Mouse (Mus musculus) embryonic facial prominence, embryonic 11.5 days (tissue): ENCODE results near the gene 1700067K01Rik. TPM values are rescaled to one million over a fixed set of nuclear protein-coding genes. Genes with fewer than 3 reads are reported as not detected.

Experiments used
- ATAC-seq: fragments of 200-750 bp; cut with Nextera tagmentation; replicated peaks from 2 replicates; pipeline ENCODE4 v1.8.0; 2017; ENCODE audit warnings: low read depth; ENCODE audit not compliant: insufficient number of reproducible peaks, low FRiP score, low TSS enrichment
- DNase-seq: peaks from one replicate; pipeline ENCODE4 v3.0.0-alpha.2; 2015; ENCODE audit warnings: low spot score
- H3K27ac ChIP-seq: fragments of 300-500 bp; sonication (generic); replicated peaks from 2 replicates; pipeline ENCODE4 v1.5.1; 2014; ENCODE audit warnings: mild to moderate bottlenecking, low read depth, low read length, control low read depth
- H3K27me3 ChIP-seq: fragments of 300-500 bp; sonication (generic); 2 replicates; pipeline ENCODE4 v1.6.1; 2014; ENCODE audit warnings: mild to moderate bottlenecking, low read length, moderate library complexity, mixed read lengths; ENCODE audit not compliant: control insufficient read depth, insufficient read depth
- H3K36me3 ChIP-seq: fragments of 300-500 bp; sonication (generic); replicated peaks from 2 replicates; pipeline ENCODE4 v1.6.1; 2014; ENCODE audit warnings: low read depth, mild to moderate bottlenecking, low read length, moderate library complexity, mixed read lengths; ENCODE audit not compliant: control insufficient read depth, insufficient read depth
- H3K4me1 ChIP-seq: fragments of 300-500 bp; sonication (generic); 2 replicates; pipeline ENCODE4 v1.6.1; 2014; ENCODE audit warnings: low read length, mixed read lengths; ENCODE audit not compliant: control insufficient read depth, insufficient read depth
- H3K4me2 ChIP-seq: fragments of 300-500 bp; sonication (generic); 2 replicates; pipeline ENCODE4 v1.6.1; 2014; ENCODE audit warnings: low read depth, mild to moderate bottlenecking, control low read depth, low read length, moderate library complexity
- H3K4me3 ChIP-seq: fragments of 300-500 bp; sonication (generic); 2 replicates; pipeline ENCODE4 v1.5.1; 2014; ENCODE audit warnings: low read depth, low read length, control low read depth
- H3K9ac ChIP-seq: fragments of 300-500 bp; sonication (generic); replicated peaks from 2 replicates; pipeline ENCODE4 v1.6.1; 2014; ENCODE audit warnings: mild to moderate bottlenecking, control low read depth, low read length
- H3K9me3 ChIP-seq: fragments of 300-500 bp; sonication (generic); replicated peaks from 2 replicates; pipeline ENCODE4 v1.6.1; 2016; ENCODE audit warnings: mild to moderate bottlenecking, low read length, inconsistent platforms, mixed read lengths; ENCODE audit not compliant: control insufficient read depth
- WGBS: fragments of 180-500 bp; shearing (Covaris S2); extraction: QIAGEN DNeasy Blood & Tissue Kit; methylation state at CpG from one replicate; pipeline ENCODE4 v1.1.7; 2014; 5-methylcytosine and 5-hydroxymethylcytosine counted together
- microRNA counts: library from miRNA; unstranded; fragments of <30 nt; microRNA quantifications from one replicate; lab custom pipeline; 2016
- microRNA-seq: library from miRNA; unstranded; fragments of <30 nt; microRNA quantifications from one replicate; pipeline ENCODE4, GENCODE M21; 2016; ENCODE audit warnings: borderline number of aligned reads
- polyA plus RNA-seq: library from polyadenylated mRNA; unstranded; fragments of >200 nt; fragmentation: Nextera tagmentation; extraction: Ambion mirVana; gene quantifications from 2 replicates; pipeline ENCODE4 v1.2.1, GENCODE M21; 2014

The 1700067K01Rik gene
- polyA plus RNA-seq, 1 experiment from 2014 or later, result 0.29 TPM

DNA sequence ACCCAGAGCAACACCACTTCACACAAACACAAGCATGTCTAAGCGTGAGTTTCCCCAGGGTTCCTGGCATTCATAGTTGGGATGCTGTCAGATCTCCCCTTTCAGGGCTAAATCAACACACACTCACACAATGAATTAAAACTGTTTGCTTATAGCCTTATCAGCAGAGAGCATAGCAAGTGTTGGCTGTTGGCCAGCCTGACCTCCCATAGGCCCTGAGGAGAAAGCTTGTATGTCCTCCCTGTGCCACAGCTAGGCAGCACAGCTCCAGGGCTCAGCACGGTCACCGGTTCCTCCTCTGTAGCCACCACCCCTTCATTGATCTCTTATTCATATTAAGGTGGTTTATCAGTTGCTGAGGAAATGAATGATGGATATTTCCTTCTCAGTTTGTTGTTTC is 51.4 kb downstream of the 1700067K01Rik start:
- Histone ChIP-seq H3K4me1 (no peaks in the 10 kb centered on the region), H3K4me3 (no peak overlapping the region), H3K36me3 (no peaks in the 10 kb centered on the region), H3K4me2 (no peak overlapping the region), H3K27ac (no peak overlapping the region), H3K27me3 (no peaks in the 10 kb centered on the region), H3K9ac (no peak overlapping the region), H3K9me3 (no peaks in the 10 kb centered on the region)
- DNase-seq (no peak), ATAC-seq (no peak)
- 85% methylated on average over 3 of the region's 3 CpGs for WGBS

DNA sequence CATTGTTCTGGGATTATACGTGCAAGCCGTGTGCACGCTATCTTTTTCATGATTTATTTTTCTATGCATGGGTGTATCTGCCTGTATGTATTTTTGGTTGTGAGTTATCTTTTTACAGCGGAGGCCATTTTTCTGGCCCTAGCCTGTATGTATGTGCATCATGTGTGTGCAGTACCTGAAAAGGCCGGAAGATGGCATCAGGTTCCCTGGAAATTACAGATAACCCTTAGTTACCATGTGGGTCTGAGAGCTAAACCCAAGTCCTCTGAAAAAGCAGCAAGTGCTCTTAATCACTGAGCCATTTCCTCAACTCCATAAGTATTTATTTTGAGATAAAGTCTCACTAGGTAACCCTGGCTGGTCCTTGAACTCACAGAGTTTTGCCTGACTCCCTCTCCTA is 51.9 kb downstream of the 1700067K01Rik start:
- Histone ChIP-seq H3K9me3 (no peaks in the 10 kb centered on the region), H3K27ac (no peak overlapping the region), H3K36me3 (no peaks in the 10 kb centered on the region), H3K4me1 (no peaks in the 10 kb centered on the region), H3K4me2 (no peak overlapping the region), H3K4me3 (no peak overlapping the region), H3K9ac (no peak overlapping the region), H3K27me3 (no peaks in the 10 kb centered on the region)
- 97% methylated on average over 5 of the region's 5 CpGs for WGBS
- DNase-seq (no peak), ATAC-seq (no peak)

MicroRNAs within 50 kb of the gene (microRNA counts, 519-probe panel; counts per million panel counts)
- microRNA mmu-miR-1199 (lab: Ali Mortazavi, UCI), result not detected

Small RNA genes lying within 50 kb of the gene (microRNA-seq; reads per million reads assigned to microRNA genes)
- 1.9 reads per million for gene Mir1199
- gene Mir8111, result 3.3 reads per million

Other genes starting within 250 kb of the 1700067K01Rik start
- 18.3 and 20.5 TPM in 2 replicates for gene Adgrl1, start 101.4 kb upstream of the 1700067K01Rik start, polyA plus RNA-seq
- 0.66 and 0.72 TPM in 2 replicates for gene Gm10644, start 46.3 kb upstream of the 1700067K01Rik start, polyA plus RNA-seq
- gene Asf1b, start 46.0 kb upstream of the 1700067K01Rik start, polyA plus RNA-seq, result 82.6 and 83.0 TPM in 2 replicates
- gene Prkaca, start 28.5 kb upstream of the 1700067K01Rik start, polyA plus RNA-seq, result 138 and 141 TPM in 2 replicates
- gene Samd1, start 3.8 kb upstream of the 1700067K01Rik start, polyA plus RNA-seq, result 18.2 and 19.3 TPM in 2 replicates
- gene 2210011C24Rik, start 10.7 kb downstream of the 1700067K01Rik start, polyA plus RNA-seq, result not detected in 2 replicates
- gene Palm3, start 20.0 kb downstream of the 1700067K01Rik start, polyA plus RNA-seq, result 1.5 and 3.0 TPM in 2 replicates
- gene Il27ra, start 41.1 kb downstream of the 1700067K01Rik start, polyA plus RNA-seq, result 0.31 and 0.38 TPM in 2 replicates
- not detected in 2 replicates for gene Rln3, start 43.5 kb downstream of the 1700067K01Rik start, polyA plus RNA-seq
- gene Gm10643, start 63.6 kb downstream of the 1700067K01Rik start, polyA plus RNA-seq, result 1.2 and 2.0 TPM in 2 replicates
- 7.5 and 8.2 TPM in 2 replicates for gene Rfx1, start 65.3 kb downstream of the 1700067K01Rik start, polyA plus RNA-seq
- gene Dcaf15, start 103.3 kb downstream of the 1700067K01Rik start, polyA plus RNA-seq, result 9.8 and 11.3 TPM in 2 replicates
- 0.14 TPM in 1 of 2 replicates, not detected in the other for gene Podnl1, start 124.5 kb downstream of the 1700067K01Rik start, polyA plus RNA-seq
- 9.5 and 10.0 TPM in 2 replicates for gene Cc2d1a, start 146.4 kb downstream of the 1700067K01Rik start, polyA plus RNA-seq
- gene 4930432K21Rik, start 146.5 kb downstream of the 1700067K01Rik start, polyA plus RNA-seq, result 0.53 and 0.67 TPM in 2 replicates
- gene Nanos3, start 183.7 kb downstream of the 1700067K01Rik start, polyA plus RNA-seq, result 3.9 and 4.7 TPM in 2 replicates
- 15.3 and 16.9 TPM in 2 replicates for gene Zswim4, start 235.6 kb downstream of the 1700067K01Rik start, polyA plus RNA-seq
- gene D8Ertd738e, start 248.2 kb downstream of the 1700067K01Rik start, polyA plus RNA-seq, result 322 and 340 TPM in 2 replicates